Mouse (Mus musculus): ENCODE data around the gene Lrig1. TPM values are rescaled to one million over a fixed set of nuclear protein-coding genes. Genes with fewer than 3 reads are reported as not detected.

Gene Lrig1
- total RNA-seq, 2 experiments from 2014 or later = 3.5 to 29.0 TPM

DNA sequence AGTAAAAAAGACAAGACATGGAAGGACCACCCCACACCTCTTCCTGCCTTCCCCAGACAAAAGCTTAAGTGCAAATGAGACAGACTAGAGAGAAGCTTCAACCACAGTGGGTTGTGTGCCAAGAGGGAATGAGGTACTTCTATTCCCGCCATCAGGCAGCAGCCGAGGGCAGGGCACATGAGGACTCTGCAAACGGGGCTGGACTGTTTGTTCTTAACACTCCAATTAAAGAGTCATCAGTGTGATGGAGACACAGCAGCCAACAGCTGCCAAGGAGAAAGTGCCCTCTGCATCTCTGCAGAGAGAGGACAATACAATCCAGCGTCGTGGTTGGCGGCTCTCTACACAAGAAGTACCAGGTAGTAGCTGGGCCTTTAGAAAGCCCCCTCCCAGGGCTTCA is 71.2 kb downstream of the Lrig1 start:
- no peak for ATAC-seq (replicated peaks; ENCODE audit: low FRiP score, low TSS enrichment, poor library complexity, severe bottlenecking)

DNA sequence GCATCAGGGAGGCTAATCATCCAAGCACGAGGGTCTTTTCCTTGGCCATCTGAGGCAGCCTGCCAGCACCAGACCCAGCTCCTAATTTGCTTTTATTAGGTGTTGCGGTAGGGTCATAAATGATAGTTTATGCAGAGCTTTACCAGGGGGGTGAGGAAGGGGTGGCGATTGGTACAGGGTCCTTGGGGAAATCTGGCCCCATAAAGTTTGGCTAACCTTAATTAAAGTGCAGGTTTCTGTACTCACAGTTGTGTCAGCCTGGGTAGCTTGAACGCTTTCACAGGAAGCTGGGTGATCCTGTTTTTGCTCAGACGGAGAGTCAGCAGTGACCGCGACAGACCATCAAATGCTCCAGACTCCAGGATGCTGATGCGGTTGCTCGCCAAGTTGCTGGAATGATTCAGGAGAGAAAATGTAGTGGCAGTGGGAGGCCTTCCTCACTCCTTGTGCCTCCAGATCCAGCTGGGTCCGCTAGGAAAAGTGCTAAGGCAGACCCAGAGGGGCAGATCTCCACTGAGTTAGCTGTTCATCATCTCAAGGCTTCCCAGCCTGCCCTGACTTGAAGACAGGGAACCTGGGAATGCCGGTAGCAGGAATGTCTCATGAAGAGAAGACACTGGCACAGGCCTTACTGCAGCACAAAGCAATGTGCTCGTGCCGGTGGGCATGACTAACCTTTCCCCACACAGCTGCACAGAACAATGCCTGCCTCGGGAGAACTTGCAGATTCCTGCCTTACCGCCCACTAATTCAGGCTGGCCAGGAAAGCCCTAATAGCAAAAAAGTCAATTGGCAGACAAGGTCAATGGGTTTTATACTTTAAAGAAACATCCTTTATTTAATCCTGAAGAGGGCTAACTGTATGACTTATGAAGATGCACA is 72.0 kb downstream of the Lrig1 start:
- no peak for ATAC-seq (replicated peaks; ENCODE audit: low FRiP score, low TSS enrichment, poor library complexity, severe bottlenecking)

DNA sequence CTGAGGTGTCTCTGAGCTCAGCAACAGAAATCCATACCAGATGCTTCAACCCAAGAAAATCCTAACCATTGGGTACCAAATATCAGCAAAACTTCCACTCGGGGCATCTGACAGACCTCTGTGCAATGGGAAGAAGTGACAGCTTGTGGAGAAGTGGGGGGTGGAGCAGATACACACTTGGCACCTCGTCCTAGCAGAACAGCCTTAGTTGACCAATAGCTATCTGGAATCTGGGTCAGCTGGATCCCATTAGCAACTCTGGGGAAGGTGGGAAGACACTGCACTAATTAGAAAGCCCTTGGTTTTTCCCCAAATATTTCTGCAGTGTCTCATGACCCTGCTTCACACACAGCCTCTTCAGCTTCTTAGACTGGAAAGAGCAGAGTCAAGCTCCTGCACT is 73.2 kb downstream of the Lrig1 start:
- ATAC-seq (replicated peaks; ENCODE audit: low FRiP score, low TSS enrichment, poor library complexity, severe bottlenecking) = no peak

- ATAC-seq (replicated peaks; ENCODE audit: low FRiP score, low TSS enrichment, poor library complexity, severe bottlenecking) = no peak
These were observed 74.1 kb downstream of the Lrig1 start for GRCm38 (mm10) chr6:94625896-94626295.

DNA sequence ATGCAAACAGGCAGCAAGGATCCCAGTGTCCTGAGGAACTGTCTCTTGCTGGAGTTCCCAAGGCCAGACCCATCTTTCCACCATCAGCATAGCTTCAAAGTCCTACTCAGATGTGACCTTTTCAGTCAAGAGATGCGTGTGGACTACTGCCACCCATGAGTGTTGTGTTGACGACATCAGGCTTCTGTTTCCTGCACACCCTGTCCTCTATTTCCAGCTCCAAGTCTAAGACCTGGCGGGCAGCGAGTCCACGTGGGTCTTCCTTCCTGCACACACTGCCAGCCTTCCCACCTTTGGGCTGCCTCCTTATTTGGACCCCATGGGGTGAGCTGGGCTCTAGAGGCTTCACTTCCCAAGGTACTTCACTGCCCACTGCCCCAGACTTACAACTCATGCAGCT is 75.4 kb downstream of the Lrig1 start:
- no peak for ATAC-seq (replicated peaks; ENCODE audit: low FRiP score, low TSS enrichment, poor library complexity, severe bottlenecking)

DNA sequence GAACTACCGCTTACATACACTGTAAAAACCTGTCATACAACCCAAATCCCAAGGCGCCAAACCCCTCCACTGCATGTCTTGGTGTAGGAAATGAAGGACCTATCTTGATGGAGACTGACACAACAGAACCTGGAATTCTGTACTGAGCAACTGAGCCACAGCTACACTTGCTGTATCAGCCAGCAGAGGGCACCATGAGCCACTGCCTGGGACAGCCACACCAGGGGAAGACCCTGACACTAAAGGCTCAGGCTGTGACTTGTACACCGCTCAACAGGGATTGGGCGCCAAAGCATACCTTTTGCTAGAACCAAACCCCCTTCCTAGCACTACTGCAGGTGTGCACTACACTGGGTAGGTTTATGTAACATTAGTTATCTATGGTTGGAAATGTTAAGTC is 77.0 kb downstream of the Lrig1 start:
- peak; percentile 84 for ATAC-seq (replicated peaks; ENCODE audit: low FRiP score, low TSS enrichment, poor library complexity, severe bottlenecking)

GRCm38 (mm10) chr6:94620801-94621301 is 79.1 kb downstream of the Lrig1 start:
- ATAC-seq (replicated peaks; ENCODE audit: low FRiP score, low TSS enrichment, poor library complexity, severe bottlenecking) = no peak

DNA sequence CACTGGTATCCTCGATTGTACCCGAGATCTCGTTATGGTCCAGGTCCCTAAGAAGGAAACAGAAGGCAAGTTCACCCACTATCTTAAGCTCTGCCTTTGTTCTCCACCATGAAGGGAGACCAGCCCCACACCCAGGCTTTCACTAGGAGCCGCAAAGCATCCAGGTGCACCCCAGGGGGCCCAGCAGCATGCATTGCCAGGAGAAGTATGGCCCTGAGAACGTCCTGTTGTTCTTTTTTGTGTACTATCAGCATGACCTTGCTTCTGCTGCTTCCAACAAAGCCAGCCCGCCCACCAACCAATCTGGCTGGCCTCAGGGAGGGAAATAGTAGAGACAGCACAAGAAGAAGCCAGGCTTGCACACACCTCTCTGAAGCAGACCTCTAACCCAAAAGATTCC is 79.7 kb downstream of the Lrig1 start:
- ATAC-seq (replicated peaks; ENCODE audit: low FRiP score, low TSS enrichment, poor library complexity, severe bottlenecking) = no peak

DNA sequence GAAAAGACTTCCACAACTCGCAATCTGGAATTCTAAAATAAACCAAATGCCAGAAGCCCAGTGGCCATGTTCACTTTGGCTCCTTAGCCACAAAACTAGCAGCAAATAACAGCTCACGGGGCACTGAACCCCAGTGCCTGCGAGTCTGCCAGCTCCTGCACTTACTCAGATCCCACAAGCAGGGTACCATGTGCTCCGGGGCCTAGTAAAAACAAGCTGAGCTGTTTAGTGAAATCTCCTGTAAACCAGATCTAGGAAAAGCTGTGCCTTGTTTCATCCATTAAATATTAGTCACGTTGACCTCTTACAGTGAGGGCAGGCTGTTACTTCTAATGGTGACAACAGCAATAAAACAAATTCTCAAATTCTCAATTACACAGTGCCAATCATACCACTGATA is 81.3 kb downstream of the Lrig1 start:
- no peak for ATAC-seq (replicated peaks; ENCODE audit: low FRiP score, low TSS enrichment, poor library complexity, severe bottlenecking)

DNA sequence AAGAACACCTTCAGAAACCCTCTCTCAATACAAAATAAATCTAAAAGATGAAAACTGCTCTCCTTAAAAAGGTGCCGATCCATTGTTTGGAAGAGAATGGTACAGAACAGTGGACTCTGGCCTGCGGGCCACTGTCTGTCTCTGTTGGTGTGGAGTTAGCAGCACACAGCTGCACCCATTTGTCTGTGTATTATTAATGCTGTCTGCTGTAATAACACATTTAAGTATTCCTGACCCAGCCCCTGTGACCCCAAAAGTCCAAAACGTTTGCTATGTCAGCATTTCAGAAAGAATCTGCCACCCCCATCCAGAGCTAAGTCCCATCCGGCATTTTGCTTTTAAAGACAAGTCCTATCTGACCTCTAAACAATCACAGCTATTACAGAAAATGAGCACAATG is 84.0 kb downstream of the Lrig1 start:
- no peak for ATAC-seq (replicated peaks; ENCODE audit: low FRiP score, low TSS enrichment, poor library complexity, severe bottlenecking)

DNA sequence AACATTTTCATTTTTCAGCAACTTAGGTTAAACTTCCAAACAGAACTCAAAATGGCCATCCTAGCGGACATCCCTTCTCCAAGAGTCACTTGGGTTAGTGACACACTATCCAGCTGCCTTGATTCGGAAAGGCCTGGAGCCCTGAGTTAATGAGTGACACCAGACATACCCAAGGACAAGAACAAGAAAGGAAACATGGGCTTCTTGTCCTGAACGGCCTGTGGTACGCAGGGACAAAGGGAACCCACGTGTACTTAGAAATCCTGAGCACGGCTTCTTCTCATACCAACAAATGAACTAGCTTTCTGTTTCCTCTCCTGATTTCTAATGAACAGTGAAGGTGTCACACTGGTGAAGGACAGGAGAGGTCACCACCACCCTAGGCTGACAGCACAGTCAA is 85.6 kb downstream of the Lrig1 start:
- no peak for ATAC-seq (replicated peaks; ENCODE audit: low FRiP score, low TSS enrichment, poor library complexity, severe bottlenecking)

DNA sequence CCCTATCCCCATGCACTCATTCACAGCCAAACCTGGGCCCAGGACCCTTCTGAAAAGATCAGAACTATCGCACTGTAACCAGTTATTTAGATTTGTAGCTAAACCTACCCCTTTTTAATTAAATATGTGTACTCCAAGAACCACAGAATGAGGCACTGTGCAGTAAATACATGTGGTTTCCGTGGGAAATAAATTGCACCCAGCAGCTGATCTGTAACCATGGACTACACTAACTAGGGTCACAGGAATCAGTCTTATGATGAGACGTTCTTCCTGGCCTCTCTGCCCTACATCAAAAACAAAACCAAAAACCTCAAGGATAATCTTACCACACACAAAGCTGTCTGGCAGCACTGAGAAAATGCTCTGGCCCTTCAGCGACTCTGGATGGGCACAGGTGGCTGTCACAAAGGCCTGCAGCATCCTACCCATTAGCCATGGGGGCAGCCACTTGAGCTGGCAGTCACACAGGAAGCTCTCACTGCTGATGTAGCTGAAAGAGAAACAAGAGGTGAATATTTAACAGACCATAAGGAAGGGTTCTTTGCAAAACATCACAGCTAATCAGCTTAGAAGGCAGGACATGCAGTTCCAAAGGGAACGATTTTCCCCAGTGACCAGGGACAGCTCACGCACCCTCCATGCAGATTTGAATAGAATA is 86.6 kb downstream of the Lrig1 start:
- ATAC-seq (replicated peaks; ENCODE audit: low FRiP score, low TSS enrichment, poor library complexity, severe bottlenecking) = no peak

- no peak for ATAC-seq (replicated peaks; ENCODE audit: low FRiP score, low TSS enrichment, poor library complexity, severe bottlenecking)
These were observed 95.4 kb downstream of the Lrig1 start for GRCm38 (mm10) chr6:94604546-94604945.

- no peak for ATAC-seq (replicated peaks; ENCODE audit: low FRiP score, low TSS enrichment, poor library complexity, severe bottlenecking)
These were observed 95.9 kb downstream of the Lrig1 start for GRCm38 (mm10) chr6:94604072-94604471.

GRCm38 (mm10) chr6:94601811-94602210 is 98.1 kb downstream of the Lrig1 start:
- ATAC-seq (replicated peaks; ENCODE audit: low FRiP score, low TSS enrichment, poor library complexity, severe bottlenecking) = no peak

DNA sequence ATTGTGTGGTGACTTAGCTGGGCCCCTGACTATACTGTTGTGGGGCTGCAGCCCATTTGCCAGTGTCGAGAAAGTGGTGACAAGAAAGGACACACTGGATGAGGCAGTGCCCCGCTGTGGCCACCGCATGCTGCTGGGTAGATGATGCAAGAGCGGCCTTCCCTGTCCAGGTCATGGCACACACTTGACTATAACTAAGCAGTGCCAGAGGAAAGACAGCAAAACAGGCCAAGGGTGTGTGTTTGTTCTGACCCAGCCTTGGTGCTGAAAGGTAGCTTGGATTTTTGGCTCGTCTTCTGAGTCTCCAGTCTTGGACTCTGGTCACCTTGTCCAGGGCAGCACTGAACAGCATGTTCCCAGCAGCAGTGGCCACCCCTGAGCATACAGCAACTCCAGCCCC is 98.9 kb downstream of the Lrig1 start:
- no peak for ATAC-seq (replicated peaks; ENCODE audit: low FRiP score, low TSS enrichment, poor library complexity, severe bottlenecking)

DNA sequence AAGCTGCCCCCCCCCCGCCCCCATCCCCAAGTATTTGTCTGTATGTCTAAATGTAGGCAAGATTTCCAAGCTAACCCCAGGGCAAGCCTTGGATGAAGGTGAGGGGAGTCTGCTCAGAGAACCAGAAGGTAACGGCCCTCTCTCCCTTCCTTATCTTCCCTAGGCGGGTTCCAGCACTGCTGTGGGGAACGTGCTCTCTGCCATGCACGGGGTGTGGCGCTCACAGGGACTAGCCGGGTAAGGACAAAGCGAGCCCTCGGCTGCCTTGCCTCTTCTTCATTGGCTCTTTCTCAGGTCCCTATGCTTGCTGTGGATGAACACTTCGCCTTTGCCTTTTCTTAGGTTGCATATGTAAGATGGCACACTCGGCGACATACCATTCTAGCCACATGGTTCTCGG is 100.9 kb downstream of the Lrig1 start:
- 0 out of 2 replicates have a peak, but pooled peaks have one; percentile 42 for ATAC-seq (replicated peaks; ENCODE audit: low FRiP score, low TSS enrichment, poor library complexity, severe bottlenecking)

DNA sequence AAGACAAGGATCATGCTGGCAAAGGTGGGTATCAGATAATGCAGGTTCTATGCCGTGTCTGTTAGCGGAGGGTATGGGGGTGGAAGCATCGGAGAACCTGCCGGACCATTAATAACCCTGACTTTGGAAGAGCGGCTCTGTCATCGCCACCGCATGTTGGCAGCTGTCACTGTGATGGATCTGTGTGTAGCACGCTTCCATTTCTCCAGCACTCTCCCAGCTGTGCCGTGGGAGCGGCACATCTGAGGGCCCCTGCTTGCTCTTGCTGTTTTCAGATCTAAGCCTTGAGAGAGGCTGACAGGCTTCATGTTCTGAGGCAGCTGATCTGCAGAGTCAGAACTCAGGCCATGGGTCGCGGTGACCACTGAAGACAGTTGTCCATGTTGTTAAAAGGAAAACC is 101.5 kb downstream of the Lrig1 start:
- ATAC-seq (replicated peaks; ENCODE audit: low FRiP score, low TSS enrichment, poor library complexity, severe bottlenecking) = no peak

GRCm38 (mm10) chr6:94596761-94597485 is 103.0 kb downstream of the Lrig1 start:
- no peak for ATAC-seq (replicated peaks; ENCODE audit: low FRiP score, low TSS enrichment, poor library complexity, severe bottlenecking)

GRCm38 (mm10) chr6:94596051-94596760 is 103.8 kb downstream of the Lrig1 start:
- no peak for ATAC-seq (replicated peaks; ENCODE audit: low FRiP score, low TSS enrichment, poor library complexity, severe bottlenecking)

Data from megakaryocyte-erythroid progenitor cell, adult 5-6 weeks (primary cell).